Mouse (Mus musculus): Measurements from ENCODE around the gene Dct.

- TF ChIP-seq CTCF (IDR thresholded peaks at IDR 0.05; ENCODE audit: extremely low read depth, insufficient read depth, insufficient read length, insufficient replicate concordance) (no peak), POLR2A (IDR thresholded peaks at IDR 0.05; ENCODE audit: low read depth, low read length) (no peak)
Measured at GRCm38 (mm10) chr14:118009541-118009940, 42.5 kb downstream of the Dct start.

All from spleen, adult 2 months (tissue).